Mouse (Mus musculus): ENCODE measurements around the gene Ubxn1. TPM values are rescaled to one million over a fixed set of nuclear protein-coding genes. Genes with fewer than 3 reads are reported as not detected.
"Not testable (repeated sequence)": the region's sequence is repeated elsewhere in the genome, so short reads cannot be mapped to it uniquely, and the experiment has no call there.

The Ubxn1 gene
- total RNA-seq, 2 experiments from 2014 or later, result 86.1 to 94.7 TPM

DNA sequence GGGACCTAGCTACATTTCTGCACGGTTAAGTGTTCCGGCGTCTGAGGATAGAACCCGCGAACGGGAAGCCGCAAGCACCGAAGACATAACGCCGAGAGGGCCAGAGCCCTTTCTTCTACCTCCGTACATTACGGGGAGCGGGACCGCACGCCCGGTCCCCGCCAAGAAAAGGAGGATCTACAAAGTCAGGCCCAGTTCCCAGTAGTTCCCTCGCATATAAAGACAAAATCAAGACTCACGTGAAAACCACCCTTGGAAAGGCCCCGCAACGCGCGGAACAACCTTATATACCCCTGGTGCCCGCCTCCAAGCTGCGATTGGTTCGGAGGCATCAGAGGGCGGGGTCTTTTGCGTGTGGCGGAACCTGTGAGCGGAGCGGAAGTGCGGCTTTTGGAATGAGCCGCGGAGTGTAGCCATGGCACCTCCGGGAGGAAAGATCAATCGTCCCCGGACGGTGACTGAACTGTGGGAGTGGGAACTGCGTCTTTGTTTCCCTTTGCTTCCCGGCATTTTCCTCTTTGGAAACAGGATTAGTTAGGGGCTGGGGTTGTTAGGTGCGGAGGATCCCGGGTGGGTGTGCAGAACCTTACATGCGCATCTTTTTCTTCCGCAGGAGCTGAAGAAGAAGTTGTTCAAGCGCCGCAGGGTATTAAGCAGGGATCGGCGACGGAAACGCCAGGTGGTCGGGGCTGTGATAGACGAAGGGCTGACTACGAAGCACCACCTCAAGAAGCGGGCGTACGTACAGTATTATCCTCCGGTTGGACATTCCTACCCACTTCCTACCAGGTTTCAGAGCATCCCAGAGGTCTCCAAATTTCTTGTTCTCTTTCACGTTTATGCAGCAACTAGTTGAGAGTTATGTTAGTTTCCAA, 17.5 kb downstream of the Ubxn1 start, which contains the start of the genes 1810009A15Rik and Gm49416:
1810009A15Rik (plus strand) TSS at position 343 of the 875 bp plus-strand sequence.
Gm49416 (plus strand) TSS at position 416 of the 875 bp plus-strand sequence.
- TF ChIP-seq CTCF (IDR thresholded peaks at IDR 0.05), result no peak
- intact Hi-C loops (cut with DNase I), result loop anchor here (5.0 kb wide), 1 partner anchor 46 kb away; no protein-coding TSS in a partner anchor

GRCm38 (mm10) chr19:8892829-8893766, 21.8 kb downstream of the Ubxn1 start, which contains the start of gene Ints5:
Ints5 (plus strand) TSS chr19:8893005.
- peak within 1 kb of the TSS; percentile 56 for H3K4me3 ChIP-seq
- intact Hi-C loops (cut with DNase I), result no loop called here
- peak within 1 kb of the TSS; percentile 81 for H3K27ac ChIP-seq
- TF ChIP-seq CTCF (IDR thresholded peaks at IDR 0.05), result no peak
- peak; percentile 85 to 88 for DNase-seq (ENCODE audit: extremely low spot score in 1 of 2, low spot score in 2 of 2)

More for the DNA sequence above, 17.5 kb downstream of the Ubxn1 start, which contains the start of the genes 1810009A15Rik and Gm49416:
- peak within 1 kb of the TSS; percentile 86 for H3K27ac ChIP-seq
- peak; percentile 92 to 94 for DNase-seq (ENCODE audit: extremely low spot score in 1 of 2, low spot score in 2 of 2)
- peak within 1 kb of the TSS; percentile 81 for H3K4me3 ChIP-seq

- intact Hi-C loops (cut with DNase I), result no loop called here
- TF ChIP-seq CTCF (IDR thresholded peaks at IDR 0.05), result no peak
- no peak for DNase-seq (ENCODE audit: extremely low spot score in 1 of 2, low spot score in 2 of 2)
- Histone ChIP-seq H3K27ac (no peak overlapping the region), H3K4me3 (no peak overlapping the region)
Observed at GRCm38 (mm10) chr19:8895397-8895960, 24.2 kb downstream of the Ubxn1 start.

GRCm38 (mm10) chr19:8896231-8896630, 24.9 kb downstream of the Ubxn1 start:
- H3K4me3 ChIP-seq; intact Hi-C loops (cut with DNase I); H3K27ac ChIP-seq; DNase-seq (ENCODE audit: extremely low spot score in 1 of 2, low spot score in 2 of 2): not testable (repeated sequence)

DNA sequence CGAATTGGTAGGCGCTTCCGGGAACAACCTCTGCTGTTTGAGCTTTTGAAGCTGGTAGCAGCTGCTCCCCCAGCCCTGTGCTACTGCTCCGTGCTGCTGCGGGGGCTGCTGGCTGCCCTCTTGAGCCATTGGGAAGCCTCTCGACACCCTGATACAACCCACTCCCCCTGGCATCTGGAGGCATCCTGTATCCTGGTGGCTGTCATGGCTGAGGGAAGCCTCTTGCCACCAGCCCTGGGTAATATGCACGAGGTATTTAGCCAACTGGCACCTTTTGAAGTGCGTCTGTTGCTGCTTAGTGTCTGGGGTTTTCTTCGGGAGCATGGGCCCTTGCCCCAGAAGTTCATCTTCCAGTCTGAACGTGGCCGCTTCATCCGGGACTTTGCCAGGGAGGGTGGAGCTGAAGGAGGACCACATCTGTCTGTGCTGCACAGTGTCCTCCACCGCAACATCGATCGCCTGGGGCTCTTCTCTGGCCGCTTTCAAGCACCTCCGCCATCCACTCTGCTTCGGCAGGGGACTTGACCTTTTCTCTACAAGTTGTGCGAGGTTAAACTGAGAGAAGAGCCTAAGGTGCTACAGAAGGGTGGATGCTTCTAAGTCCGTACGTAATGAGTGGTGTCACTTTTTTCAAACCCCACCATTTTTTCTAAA, 26.0 kb downstream of the Ubxn1 start:
- H3K27ac ChIP-seq, result peak overlapping the region; percentile 69
- peak; percentile 36 to 37 for DNase-seq (ENCODE audit: extremely low spot score in 1 of 2, low spot score in 2 of 2)
- intact Hi-C loops (cut with DNase I), result not testable (repeated sequence)
- H3K4me3 ChIP-seq, result peak overlapping the region; percentile 72

DNA sequence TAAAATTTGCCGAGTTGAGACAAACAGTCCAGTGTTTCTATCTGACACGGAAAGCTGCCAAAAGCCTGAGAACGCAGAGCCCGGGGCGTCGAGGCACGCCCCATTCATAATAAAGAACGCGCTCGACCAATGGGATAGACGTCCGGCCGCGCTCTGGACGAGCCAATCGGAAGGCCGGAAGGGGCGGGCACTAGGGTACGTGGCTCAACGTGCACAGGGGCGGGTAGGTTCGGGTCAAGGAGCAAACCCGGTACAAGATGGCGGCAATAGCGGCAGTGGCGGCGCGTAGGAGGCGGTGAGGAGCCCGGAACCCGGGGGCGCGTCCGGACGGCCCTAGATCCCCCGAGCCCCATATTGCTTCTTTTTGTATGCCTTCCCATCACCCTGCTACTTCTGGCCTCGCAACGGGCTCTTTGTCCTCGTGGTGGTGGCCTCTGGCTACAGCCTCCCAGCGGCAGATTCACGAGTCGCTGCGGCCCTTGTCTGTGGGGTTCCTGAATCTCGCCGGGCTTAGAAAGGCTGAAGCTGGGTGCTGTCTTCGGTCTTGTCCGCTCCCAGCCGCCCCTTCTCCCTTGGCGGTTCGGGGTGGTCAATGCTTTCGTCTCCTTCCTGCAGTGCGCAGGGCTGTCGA, 26.7 kb downstream of the Ubxn1 start, which contains the start of gene Ganab:
Ganab (plus strand) TSS at position 207 of the 631 bp plus-strand sequence.
- intact Hi-C loops (cut with DNase I), result no loop called here
- no peak; the same call in 1 of the 2 replicates for TF ChIP-seq CTCF (IDR thresholded peaks at IDR 0.05)

GRCm38 (mm10) chr19:8898576-8898975, 27.3 kb downstream of the Ubxn1 start:
- no peak for TF ChIP-seq CTCF (IDR thresholded peaks at IDR 0.05)
- intact Hi-C loops (cut with DNase I), result no loop called here
- H3K27ac ChIP-seq, result peak overlapping the region; percentile 91
- DNase-seq (ENCODE audit: extremely low spot score in 1 of 2, low spot score in 2 of 2), result no peak
- peak overlapping the region; percentile 72 for H3K4me3 ChIP-seq

More for the DNA sequence above, 26.7 kb downstream of the Ubxn1 start, which contains the start of gene Ganab:
- peak; percentile 94 to 96 for DNase-seq (ENCODE audit: extremely low spot score in 1 of 2, low spot score in 2 of 2)
- peak within 1 kb of the TSS; percentile 91 for H3K27ac ChIP-seq
- peak within 1 kb of the TSS; percentile 72 for H3K4me3 ChIP-seq

DNA sequence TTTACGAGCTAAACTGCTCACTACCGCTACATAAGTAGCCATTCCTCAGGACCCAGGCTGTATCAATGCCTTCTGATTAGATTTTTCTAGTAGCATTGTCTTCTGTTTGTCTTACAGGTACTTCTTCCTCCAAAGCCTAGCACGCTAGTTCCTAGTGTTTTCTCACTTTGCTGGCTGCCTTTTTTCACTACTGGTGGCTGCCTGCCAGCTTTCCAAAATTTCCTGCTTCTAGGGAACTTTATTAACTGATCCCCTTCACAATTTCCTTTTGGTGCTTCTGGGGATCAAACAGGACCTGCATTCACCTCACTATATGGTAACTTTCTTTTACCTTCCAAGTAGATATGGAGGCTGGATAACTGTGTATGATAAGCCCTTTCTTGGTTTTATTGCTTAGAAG, 27.8 kb downstream of the Ubxn1 start:
- TF ChIP-seq CTCF (IDR thresholded peaks at IDR 0.05), result no peak
- H3K4me3 ChIP-seq, result peak overlapping the region; percentile 72

GRCm38 (mm10) chr19:8903412-8903811, 32.1 kb downstream of the Ubxn1 start:
- intact Hi-C loops (cut with DNase I), result no loop called here
- no peak for TF ChIP-seq CTCF (IDR thresholded peaks at IDR 0.05)
- H3K27ac ChIP-seq, result no peak overlapping the region
- H3K4me3 ChIP-seq, result no peak overlapping the region
- DNase-seq (ENCODE audit: extremely low spot score in 1 of 2, low spot score in 2 of 2), result no peak

More for the DNA sequence above, 27.8 kb downstream of the Ubxn1 start:
- no peak for DNase-seq (ENCODE audit: extremely low spot score in 1 of 2, low spot score in 2 of 2)
- H3K27ac ChIP-seq, result no peak overlapping the region
- intact Hi-C loops (cut with DNase I), result no loop called here

DNA sequence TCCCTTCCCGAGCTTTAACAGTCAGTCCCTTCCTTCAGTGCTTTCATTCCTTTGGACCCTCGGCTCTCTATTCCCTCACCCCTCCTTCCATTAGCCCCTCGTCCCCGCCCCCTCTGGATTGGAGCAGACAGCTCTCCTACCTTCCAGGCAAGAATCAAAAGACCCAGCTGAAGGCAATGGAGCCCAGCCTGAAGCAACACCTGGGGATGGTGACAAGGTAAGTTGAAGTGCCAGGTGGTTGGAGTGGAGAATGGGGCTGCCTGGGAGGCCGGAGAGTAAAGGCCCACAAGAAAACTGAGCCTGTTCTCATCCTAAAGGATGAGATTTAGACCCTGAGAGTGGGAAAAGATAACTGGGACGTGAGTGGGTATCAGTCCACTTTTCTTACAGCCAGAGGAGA, 37.2 kb downstream of the Ubxn1 start:
- intact Hi-C loops (cut with DNase I), result no loop called here
- DNase-seq (ENCODE audit: extremely low spot score in 1 of 2, low spot score in 2 of 2), result no peak
- TF ChIP-seq CTCF (IDR thresholded peaks at IDR 0.05), result no peak
- no peak overlapping the region for H3K4me3 ChIP-seq
- peak overlapping the region; percentile 44 for H3K27ac ChIP-seq

Data from left cerebral cortex, adult 2 months (tissue).